Mouse (Mus musculus): ENCODE results near the gene Gltpd2.
"Not testable (repeated sequence)": the region's sequence is repeated elsewhere in the genome, so short reads cannot be mapped to it uniquely, and the experiment has no call there.

Gene Gltpd2

DNA sequence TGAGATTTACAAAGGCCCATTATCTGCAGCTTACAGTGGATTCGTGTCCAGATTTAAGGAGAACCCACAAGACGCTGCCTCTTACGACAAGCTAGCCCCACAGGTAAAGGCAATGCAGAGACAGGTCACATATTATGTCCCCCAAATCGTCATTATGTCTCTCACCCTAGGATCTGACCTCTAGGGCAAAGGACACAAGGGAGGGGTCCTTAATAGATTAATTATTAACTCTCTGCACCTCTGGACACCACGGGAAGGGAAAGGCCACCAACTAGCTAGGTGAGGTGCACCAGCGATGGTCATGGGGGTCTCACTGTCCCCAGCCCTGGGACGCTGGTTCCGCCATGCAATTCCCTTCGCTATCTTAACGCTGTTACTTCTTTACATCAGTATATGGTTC, at the start of gene Gltpd2:
TSS of gene Gltpd2 (plus strand) at position 274 of the 400 bp plus-strand sequence.
- DNase-seq, result no peak

DNA sequence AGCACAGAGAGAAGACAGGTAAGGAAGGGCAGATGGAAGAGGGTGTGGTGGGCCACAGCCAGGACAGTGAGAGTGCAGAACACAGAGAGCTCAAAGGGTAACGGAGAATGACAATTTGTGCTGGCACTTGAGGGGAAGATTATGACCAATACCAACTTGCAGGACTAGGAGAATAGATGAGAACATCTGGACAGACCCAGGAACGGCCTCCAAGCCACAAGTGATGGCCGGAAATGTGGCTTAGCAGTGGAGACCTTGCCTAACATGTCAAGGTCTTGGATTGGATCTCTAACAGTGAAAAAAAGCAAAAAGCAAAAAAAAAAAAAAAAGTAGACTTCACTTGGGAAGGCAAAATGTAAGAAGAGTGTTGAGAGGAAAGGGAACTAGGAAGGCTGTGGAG, 49.2 kb upstream of the Gltpd2 start:
- DNase-seq, result no peak

GRCm38 (mm10) chr11:70472716-70473115, 46.3 kb upstream of the Gltpd2 start:
- no peak for DNase-seq

DNA sequence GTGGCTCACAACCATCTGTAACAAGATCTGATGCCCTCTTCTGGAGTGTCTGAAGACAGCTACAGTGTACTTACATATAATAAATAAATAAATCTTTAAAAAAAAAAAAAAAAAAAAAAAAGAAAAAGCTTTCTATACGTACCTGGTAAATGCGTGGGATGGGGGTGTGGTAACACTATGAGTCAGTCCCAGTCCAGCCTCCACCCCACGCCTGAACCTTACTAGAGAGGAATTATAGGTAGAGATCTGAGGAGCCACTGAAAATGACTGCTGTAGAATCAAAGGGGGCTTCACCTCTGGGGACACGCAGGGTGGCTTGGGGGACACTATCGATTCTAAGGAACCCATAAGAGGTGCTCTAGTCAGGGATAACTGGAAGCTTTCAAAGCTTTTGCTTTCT, 45.7 kb upstream of the Gltpd2 start:
- DNase-seq, result not testable (repeated sequence)

GRCm38 (mm10) chr11:70474872-70475534, 44.0 kb upstream of the Gltpd2 start:
- no peak for DNase-seq

DNA sequence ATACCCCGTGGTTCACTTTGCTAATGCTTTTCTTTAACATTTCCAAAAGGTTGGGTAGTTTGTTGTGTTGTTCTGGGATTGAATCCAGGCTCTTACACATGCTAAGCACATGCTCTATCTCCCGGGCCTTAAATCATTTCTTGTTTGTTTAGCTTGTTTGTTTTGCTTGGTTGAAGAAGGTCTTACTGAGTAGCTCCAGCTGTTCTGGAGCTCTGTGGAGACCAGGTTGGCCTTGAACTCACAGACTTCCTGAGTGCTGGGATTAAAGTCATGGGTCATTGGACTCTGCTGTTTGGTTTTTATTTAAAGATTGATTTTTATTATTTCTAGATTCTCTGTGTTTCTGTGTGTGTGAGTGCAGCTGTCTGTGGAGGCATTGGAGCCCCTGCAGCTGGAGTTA, 33.5 kb upstream of the Gltpd2 start:
- DNase-seq, result no peak

DNA sequence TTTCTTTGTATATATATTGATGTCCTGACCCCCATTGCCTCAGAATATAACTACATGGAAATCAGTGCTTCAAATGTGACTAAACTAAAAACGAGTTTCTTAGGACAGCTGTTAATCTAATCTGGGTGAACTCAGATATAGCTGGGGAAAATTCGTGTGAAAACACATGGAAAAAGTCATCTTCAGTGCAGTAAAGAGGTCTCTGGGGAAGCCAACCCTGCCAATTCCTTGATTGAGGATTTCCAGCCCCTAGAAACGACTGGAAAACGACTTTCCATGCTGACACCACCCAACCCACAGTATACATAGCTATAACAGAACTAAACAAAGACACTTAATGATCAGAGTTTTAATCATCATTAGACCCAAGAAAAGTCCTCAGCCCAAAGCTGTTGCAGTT, 31.2 kb upstream of the Gltpd2 start:
- no peak for DNase-seq

DNA sequence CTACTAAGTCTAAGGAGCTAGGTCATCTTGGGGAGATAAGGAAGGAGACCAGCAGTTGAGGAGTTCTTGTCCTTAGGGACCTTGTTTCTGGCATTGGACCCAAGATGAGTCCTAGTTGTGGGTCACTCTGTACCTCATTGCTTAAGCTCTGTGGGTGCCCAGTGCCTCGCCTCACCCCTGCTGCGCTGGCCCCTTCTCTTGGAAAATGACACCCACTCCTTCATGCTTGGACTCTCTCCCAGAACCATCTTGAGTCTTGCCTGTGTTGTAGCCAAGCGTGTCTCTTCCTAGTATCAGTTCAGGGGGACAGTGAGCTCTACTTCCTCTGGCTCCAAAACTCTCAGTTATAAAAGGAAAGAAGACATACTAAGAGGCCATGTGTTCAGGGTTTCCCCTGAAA, 29.9 kb upstream of the Gltpd2 start:
- no peak for DNase-seq

GRCm38 (mm10) chr11:70489684-70490083, 29.3 kb upstream of the Gltpd2 start:
- no peak for DNase-seq

DNA sequence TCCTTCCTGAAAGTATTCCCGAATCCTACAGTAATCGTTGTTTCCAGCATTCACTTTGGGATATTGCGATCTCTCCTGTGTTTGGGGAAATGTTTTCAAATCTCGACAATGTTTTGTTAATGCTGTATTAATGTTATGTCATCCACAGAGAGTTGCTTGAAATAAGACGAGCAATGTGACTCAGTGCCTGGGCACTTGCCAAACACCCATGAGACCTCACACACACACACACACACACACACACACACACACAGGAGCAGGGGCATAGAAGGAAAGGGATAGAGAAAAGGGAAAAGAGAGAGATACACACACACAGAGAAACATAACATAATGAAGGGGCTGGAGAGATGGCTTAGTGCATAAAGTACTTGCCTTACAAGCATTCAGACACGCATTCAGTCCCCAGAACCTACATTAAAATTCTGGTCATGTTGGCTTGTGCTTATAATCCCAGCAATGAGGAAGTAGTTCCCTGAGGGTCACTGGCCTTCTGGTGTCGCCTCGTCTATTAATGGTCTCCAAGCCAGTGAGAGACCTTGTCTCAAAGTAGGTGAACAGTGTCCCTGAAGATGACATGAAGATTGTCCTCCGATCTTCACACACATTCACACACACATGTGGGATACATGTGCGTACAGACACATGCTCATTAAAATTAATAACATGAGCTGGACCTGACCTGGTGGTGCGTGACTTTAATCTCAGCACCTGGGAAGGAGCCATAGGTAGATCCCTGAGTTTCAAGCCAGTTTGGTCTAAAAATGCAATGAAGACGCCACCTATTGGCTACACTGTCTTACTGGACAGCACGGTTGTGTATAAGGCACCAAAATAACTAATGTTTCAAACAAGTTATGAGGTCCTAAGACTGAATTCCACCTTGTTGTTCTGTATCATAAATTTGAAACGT, 19.2 kb upstream of the Gltpd2 start:
- DNase-seq, result no peak

- DNase-seq, result no peak
These were observed 18.6 kb upstream of the Gltpd2 start for GRCm38 (mm10) chr11:70500476-70500812.

- DNase-seq, result no peak
These were observed 17.0 kb upstream of the Gltpd2 start for GRCm38 (mm10) chr11:70502018-70502417.

DNA sequence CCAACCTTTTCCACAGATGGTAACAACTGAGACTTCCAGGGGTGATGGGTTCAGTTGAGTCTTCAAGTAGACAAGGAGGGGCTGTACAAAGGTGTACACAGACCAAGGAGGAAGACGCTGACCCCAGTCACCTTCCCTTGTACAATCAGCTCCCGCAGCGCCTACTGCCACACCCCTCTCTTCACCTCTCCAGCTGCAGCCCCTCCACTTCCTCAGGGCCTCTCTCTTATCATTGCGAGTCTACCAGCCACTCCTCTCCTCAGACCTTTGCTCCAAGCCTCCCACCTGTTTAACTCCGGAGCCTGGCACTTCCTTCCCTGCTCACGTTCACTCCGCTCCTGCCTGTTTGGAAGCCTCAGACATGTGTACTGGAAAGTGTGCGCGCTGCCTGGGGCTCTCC, 14.0 kb upstream of the Gltpd2 start, which contains the start of gene Tm4sf5:
TSS of gene Tm4sf5 (plus strand) at position 275 of the 400 bp plus-strand sequence.
- no peak for DNase-seq

- peak; percentile 82 to 84 for DNase-seq
These were observed 12.6 kb upstream of the Gltpd2 start for GRCm38 (mm10) chr11:70506385-70506784.

DNA sequence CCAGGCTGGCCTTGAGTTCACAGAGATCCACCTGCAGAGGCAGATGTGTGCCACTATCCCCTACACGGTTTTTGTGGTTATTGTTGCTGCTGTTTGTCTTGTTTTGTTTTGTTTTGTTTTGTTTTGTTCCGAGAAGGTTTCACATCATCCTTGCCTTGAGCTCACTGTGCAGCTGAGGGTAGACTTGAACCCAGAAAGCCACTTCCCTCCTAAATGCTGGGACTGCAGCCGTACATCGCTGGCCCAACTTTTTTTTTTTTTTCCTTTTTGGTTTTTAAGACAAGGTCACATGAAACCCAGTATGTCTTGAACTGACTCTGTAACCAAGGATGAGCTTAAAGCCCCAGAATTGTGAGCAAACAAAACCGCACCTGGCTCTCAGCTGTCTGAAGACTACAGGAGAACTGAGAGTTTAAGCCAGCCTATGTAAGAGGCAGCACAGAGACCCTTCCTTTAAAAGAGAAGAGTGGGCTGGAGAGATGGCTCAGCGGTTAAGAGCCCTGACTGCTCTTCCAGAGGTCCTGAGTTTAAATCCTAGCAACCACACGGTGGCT, 12.0 kb upstream of the Gltpd2 start:
- DNase-seq, result peak; percentile 29 to 60

DNA sequence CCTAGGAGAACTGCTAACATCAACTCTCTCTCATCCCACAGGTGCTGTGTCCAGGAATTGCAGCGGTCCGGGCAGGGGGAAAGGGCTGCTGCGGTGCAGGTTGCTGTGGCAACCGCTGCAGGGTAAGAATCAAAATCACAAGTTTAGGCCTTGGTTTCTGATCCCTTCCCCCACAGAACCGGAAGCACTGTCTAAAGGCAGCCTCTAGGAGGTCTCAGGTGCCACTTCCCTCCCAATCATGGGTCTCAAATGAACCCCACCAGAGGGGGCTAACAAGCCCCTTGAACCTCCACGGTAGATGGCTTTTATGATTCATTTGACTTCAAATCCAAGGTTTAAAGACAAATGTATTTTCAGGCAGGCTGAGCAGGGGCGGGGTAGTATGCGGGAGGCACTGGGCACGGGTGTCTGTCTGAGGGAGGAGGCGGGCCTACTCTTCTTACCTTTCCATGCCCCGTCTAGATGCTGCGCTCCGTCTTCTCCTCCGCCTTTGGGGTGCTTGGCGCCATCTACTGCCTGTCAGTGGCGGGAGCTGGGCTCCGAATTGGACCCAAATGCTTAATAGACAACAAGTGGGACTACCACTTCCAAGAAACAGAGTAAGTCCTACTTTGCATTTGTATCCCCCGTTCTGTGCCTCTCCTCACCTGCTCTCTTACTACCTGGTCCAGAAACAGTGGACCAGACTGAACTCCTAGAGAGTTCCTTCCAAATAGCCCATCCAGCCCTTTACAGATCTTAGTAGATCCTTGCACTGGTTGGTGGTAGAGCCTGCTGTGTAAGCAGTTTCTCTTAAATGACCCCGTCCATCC, 9.0 kb upstream of the Gltpd2 start:
- peak; percentile 63 to 67 for DNase-seq

DNA sequence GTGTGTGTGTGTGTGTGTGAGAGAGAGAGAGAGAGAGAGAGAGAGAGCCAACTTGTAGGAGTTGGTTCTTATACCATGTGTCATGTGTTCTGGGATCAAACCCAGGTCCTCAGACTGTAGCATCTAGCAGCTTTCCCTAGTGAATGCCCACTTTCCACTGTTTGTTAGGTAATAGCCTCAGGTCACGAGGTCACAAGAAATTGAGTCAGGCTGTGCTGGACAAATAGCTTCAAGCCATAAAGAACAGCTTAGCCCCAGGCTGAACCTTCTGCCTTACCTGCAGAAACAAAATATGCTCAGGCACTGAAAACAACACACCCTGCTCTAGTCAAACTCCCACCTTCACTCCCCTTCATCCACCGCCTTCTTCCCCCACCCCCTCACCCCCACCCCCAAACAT, 7.8 kb upstream of the Gltpd2 start:
- DNase-seq, result no peak

- no peak for DNase-seq
These were observed 7.2 kb upstream of the Gltpd2 start for GRCm38 (mm10) chr11:70511825-70512224.

- no peak for DNase-seq
These were observed 6.2 kb upstream of the Gltpd2 start for GRCm38 (mm10) chr11:70512709-70513342.

- DNase-seq, result no peak
These were observed 5.5 kb upstream of the Gltpd2 start for GRCm38 (mm10) chr11:70513520-70513919.

DNA sequence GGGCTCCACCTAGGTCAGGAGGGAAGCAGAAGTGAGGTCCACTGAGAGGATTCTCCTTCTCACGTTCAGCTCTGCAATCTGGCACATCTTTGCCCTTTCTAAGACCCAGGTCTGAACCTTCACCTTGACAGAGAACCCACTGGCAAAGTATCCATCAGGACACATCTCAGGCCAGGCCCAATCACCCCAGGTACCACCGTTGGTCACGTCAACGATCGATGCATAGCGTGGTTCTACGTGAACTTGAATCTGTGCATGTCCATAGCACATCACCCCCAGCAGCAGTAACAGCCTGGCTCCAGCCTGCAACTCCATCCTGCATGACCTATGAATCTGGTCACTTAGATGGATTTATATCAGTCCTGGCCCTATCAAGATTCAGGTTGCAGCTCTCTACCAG, 4.7 kb upstream of the Gltpd2 start, which contains the start of gene Vmo1:
TSS of gene Vmo1 (minus strand) at position 329 of the 400 bp plus-strand sequence.
- no peak for DNase-seq

DNA sequence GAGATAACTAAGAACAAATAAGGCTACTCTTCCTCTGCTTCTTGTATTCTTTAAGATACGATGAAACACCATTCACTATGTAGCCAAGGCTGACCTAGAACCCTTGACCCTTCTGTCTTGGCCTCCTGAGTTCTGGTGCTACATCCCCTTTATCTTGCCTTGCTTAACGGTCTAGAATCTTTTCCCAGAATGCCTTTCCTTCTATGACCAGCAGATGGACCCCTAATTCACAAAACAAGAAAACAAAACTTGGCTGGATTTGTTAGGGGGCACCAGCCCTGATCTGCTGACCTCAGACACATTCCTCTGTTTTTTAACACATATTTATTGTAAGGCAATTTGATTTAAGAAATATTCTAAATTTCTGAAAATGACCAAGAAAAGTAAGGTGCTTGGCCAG, 2.6 kb upstream of the Gltpd2 start:
- DNase-seq, result no peak
